Mouse (Mus musculus) liver, adult 2 months (tissue): Measurements from ENCODE around the gene Sbno1. TPM values are rescaled to one million over a fixed set of nuclear protein-coding genes. Genes with fewer than 3 reads are reported as not detected.

ENCODE experiments used
- DNase-seq: peaks from one replicate; pipeline ENCODE4 v3.0.0-alpha.2; 2011; ENCODE audit warnings: low read depth, low spot score; ENCODE audit errors: extremely low read depth
- H3K27ac ChIP-seq: fragments of 200-500 bp; replicated peaks from 2 replicates; pipeline ENCODE4 v1.5.1; 2012; ENCODE audit warnings: low read depth, mild to moderate bottlenecking, control low read depth, inconsistent platforms, low read length; ENCODE audit not compliant: insufficient read depth
- H3K27me3 ChIP-seq: fragments of 200-500 bp; 2 replicates; pipeline ENCODE4 v1.6.1; 2012; ENCODE audit warnings: mild to moderate bottlenecking, moderate library complexity, low read length, inconsistent platforms; ENCODE audit not compliant: control insufficient read depth, insufficient read depth
- H3K36me3 ChIP-seq: fragments of 200-500 bp; 2 replicates; pipeline ENCODE4 v1.6.1; 2012; ENCODE audit warnings: low read length, inconsistent platforms; ENCODE audit not compliant: control insufficient read depth, insufficient read depth
- H3K4me1 ChIP-seq: fragments of 200-500 bp; 2 replicates; pipeline ENCODE4 v1.6.1; 2011; ENCODE audit warnings: low read length; ENCODE audit not compliant: control insufficient read depth, insufficient read depth
- H3K4me3 ChIP-seq: fragments of 200-500 bp; 2 replicates; pipeline ENCODE4 v1.5.1; 2011; ENCODE audit warnings: low read depth, mild to moderate bottlenecking, control low read depth, low read length, moderate library complexity; ENCODE audit not compliant: insufficient read depth
- H3K79me2 ChIP-seq: fragments of 200-500 bp; 2 replicates; pipeline ENCODE4 v1.6.1; 2012; ENCODE audit warnings: inconsistent platforms, mild to moderate bottlenecking, low read length, moderate library complexity; ENCODE audit not compliant: control insufficient read depth, insufficient read depth
- H3K9ac ChIP-seq: fragments of 200-500 bp; 2 replicates; pipeline ENCODE4 v1.6.1; 2012; ENCODE audit warnings: low read depth, mild to moderate bottlenecking, control low read depth, inconsistent platforms, low read length
- CTCF ChIP-seq: fragments of 200-500 bp; IDR thresholded peaks from 2 replicates; pipeline ENCODE4 v1.5.1; 2011; ENCODE audit warnings: low read depth, low read length, control low read depth
- POLR2A ChIP-seq: fragments of 200-500 bp; IDR thresholded peaks from 2 replicates; pipeline ENCODE4 v1.6.1; 2011; ENCODE audit warnings: low read length, control low read depth; ENCODE audit not compliant: insufficient read depth; ENCODE audit errors: extremely low read depth
- WGBS: fragments of 180-500 bp; shearing (Covaris S2); methylation state at CpG from one replicate; pipeline ENCODE4 v1.1.7; 2018; 5-methylcytosine and 5-hydroxymethylcytosine counted together
- polyA plus RNA-seq: library from polyadenylated mRNA; depleted of rRNA; stranded (reverse); fragments of >200 nt; gene quantifications from 2 replicates; pipeline ENCODE4 v1.2.3, GENCODE M21; 2012
- total RNA-seq: library from RNA; depleted of rRNA; stranded (reverse); fragments of >200 nt; gene quantifications from 2 replicates; pipeline ENCODE4 v1.2.3, GENCODE M21; 2014

Sbno1 gene
- total and polyA plus RNA-seq, 2 experiments: 7.2 to 33.1 TPM

DNA sequence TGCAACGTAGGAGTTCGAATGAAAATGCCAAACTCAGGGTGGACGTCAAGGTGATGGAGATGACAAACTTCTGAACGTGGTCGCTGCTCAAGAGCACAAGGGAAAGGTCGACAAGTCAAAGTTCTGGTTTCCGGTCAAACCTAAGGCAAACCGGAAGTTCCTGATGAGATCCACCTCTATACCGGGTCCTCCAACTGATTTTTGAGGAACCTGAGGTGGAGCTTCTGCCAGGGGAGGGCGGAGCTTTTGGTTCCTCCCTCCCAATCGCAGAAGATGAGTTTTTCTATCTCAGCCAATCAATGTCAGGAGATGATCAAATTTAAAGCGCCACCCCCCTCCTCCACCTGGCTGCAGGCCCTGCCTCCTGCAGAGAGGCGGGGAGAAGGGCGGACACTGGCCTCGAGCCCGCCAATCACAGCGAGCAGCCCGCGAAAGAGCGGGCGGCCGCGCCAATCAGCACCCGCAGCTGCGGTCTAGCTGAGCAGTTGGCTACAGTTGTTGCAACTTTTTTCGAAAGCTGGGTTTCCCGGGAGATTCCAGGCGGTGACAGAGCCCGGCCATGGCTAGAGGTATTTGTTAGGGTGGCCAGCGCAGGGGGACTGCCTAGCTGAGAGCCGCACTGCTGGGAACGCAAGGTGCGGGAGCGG is 13.8 kb upstream of the Sbno1 start, which contains the start of gene Kmt5a:
Gene Kmt5a, plus strand, starts transcription at position 484 of the 647 bp plus-strand sequence.
- peak; percentile 98 for DNase-seq

GRCm38 (mm10) chr5:124438746-124439145 is 12.9 kb upstream of the Sbno1 start:
- no peaks in the 10 kb centered on the region for H3K27me3 ChIP-seq
- peak overlapping the region; percentile 61 for H3K4me3 ChIP-seq
- H3K9ac ChIP-seq: peak overlapping the region; percentile 41

More for the DNA sequence above, 13.8 kb upstream of the Sbno1 start, which contains the start of gene Kmt5a:
- TF ChIP-seq POLR2A (peak; percentile 39; the same call in 1 of the 2 replicates), CTCF (no peak)
- Histone ChIP-seq H3K4me1 (peaks cover 13% of the 10 kb centered on the region), H3K4me3 (peak within 1 kb of the TSS; percentile 81), H3K9ac (peak within 1 kb of the TSS; percentile 80), H3K27me3 (no peaks in the 10 kb centered on the region), H3K27ac (peak within 1 kb of the TSS; percentile 70), H3K79me2 (no peaks in the 10 kb centered on the region), H3K36me3 (no peaks in the 10 kb centered on the region)
- under 1% methylated on average over 34 of the region's 34 CpGs for whole genome bisulfite sequencing

GRCm38 (mm10) chr5:124438229-124438628 is 12.4 kb upstream of the Sbno1 start:
- 76% methylated on average over 5 of the region's 5 CpGs for WGBS
- peak overlapping the region; percentile 70 for H3K27ac ChIP-seq
- H3K79me2 ChIP-seq: no peaks in the 10 kb centered on the region
- H3K4me1 ChIP-seq: peaks cover 11% of the 10 kb centered on the region
- H3K4me3 ChIP-seq: 0 out of 2 replicates have a peak overlapping the region, but pooled peaks have one; percentile 10
- H3K9ac ChIP-seq: peak overlapping the region; percentile 41
- DNase-seq: peak; percentile 73
- no peaks in the 10 kb centered on the region for H3K36me3 ChIP-seq
- TF ChIP-seq POLR2A (no peak), CTCF (peak; percentile 65)
- H3K27me3 ChIP-seq: no peaks in the 10 kb centered on the region

More at GRCm38 (mm10) chr5:124438746-124439145, 12.9 kb upstream of the Sbno1 start:
- WGBS: 17% methylated on average over 5 of the region's 5 CpGs
- H3K36me3 ChIP-seq: no peaks in the 10 kb centered on the region
- peak; percentile 72 for DNase-seq
- H3K4me1 ChIP-seq: peaks cover 11% of the 10 kb centered on the region
- no peak for TF ChIP-seq POLR2A
- TF ChIP-seq CTCF: no peak
- H3K27ac ChIP-seq: peak overlapping the region; percentile 70
- H3K79me2 ChIP-seq: no peaks in the 10 kb centered on the region

DNA sequence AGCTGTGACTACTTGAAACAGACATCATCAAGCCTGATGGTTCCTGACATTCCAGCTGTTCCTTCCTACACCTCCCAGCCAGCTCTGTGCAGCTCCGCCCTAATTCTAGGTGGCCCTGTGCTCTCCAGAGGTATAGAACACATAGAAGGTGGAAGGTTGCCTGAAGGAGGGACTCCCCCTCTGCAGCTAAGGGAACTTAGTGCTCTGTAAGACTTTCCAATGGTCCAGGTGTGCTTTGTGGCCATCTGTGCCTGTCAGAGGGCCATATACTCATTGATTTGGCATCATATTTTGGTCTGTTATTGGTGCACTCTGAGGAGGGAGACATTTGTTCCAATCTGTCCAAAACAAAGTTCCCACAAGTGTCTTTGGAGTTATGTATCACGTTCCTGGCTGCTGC is 7.2 kb upstream of the Sbno1 start:
- no peak overlapping the region for H3K27ac ChIP-seq
- H3K9ac ChIP-seq: no peak overlapping the region
- H3K27me3 ChIP-seq: no peaks in the 10 kb centered on the region
- H3K4me3 ChIP-seq: no peak overlapping the region
- DNase-seq: no peak
- no peaks in the 10 kb centered on the region for H3K79me2 ChIP-seq
- H3K36me3 ChIP-seq: no peaks in the 10 kb centered on the region
- H3K4me1 ChIP-seq: no peaks in the 10 kb centered on the region
- TF ChIP-seq POLR2A: no peak
- no peak for TF ChIP-seq CTCF
- 73% methylated on average over 2 of the region's 2 CpGs for WGBS

DNA sequence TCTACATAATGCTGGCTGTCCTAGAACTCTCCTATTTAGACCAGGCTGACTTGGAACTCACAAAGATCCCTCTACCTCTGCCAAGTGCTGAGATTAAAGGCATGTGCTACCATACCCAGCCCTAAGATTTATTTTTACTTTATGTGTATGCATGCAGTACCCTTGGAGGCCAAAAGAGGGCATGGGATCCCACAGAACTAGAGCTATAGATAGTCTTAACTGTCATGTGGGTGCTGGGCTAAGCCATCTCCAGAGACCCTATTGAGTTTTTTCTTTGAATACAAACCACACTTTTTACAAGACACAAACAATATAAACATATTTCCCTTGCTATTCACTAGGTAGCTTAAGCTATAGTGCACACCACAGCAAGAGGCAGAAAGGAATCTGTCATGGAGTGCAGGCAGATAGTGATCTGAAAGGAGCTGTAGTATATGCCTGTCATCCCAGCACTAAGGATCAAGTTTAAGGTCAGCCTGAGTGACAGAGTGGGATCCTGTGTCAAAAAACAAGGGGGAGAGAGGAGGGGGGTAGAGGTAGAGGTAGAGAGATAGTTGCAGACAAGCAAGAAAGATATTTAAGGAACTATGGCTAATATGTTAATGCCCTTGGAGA is 6.7 kb upstream of the Sbno1 start:
- no peaks in the 10 kb centered on the region for H3K79me2 ChIP-seq
- no peak overlapping the region for H3K9ac ChIP-seq
- peak; percentile 49 for DNase-seq
- no peak overlapping the region for H3K4me3 ChIP-seq
- H3K4me1 ChIP-seq: no peaks in the 10 kb centered on the region
- H3K27me3 ChIP-seq: no peaks in the 10 kb centered on the region
- no peak overlapping the region for H3K27ac ChIP-seq
- TF ChIP-seq CTCF: peak; percentile 56
- TF ChIP-seq POLR2A: no peak
- no peaks in the 10 kb centered on the region for H3K36me3 ChIP-seq
